Mouse (Mus musculus) embryonic facial prominence, embryonic 15.5 days (tissue): ENCODE measurements around the gene Cerkl. TPM values are rescaled to one million over a fixed set of nuclear protein-coding genes. Genes with fewer than 3 reads are reported as not detected.
A peak's percentile ranks its signal among the peaks of the same experiment; 100 is the strongest.

Experiments
- ATAC-seq: fragments of 200-750 bp; cut with Nextera tagmentation; 2 replicates; pipeline ENCODE4 v1.8.0; 2017; ENCODE audit warnings: low read depth, moderate TSS enrichment; ENCODE audit not compliant: insufficient number of reproducible peaks, low FRiP score, low TSS enrichment
- H3K27ac ChIP-seq: fragments of 300-500 bp; sonication (generic); replicated peaks from 2 replicates; pipeline ENCODE4 v1.5.1; 2015; ENCODE audit warnings: mild to moderate bottlenecking, inconsistent platforms
- H3K27me3 ChIP-seq: fragments of 300-500 bp; sonication (generic); 2 replicates; pipeline ENCODE4 v1.6.1; 2015; ENCODE audit warnings: inconsistent platforms
- H3K36me3 ChIP-seq: fragments of 300-500 bp; sonication (generic); 2 replicates; pipeline ENCODE4 v1.6.1; 2015; ENCODE audit warnings: mild to moderate bottlenecking, inconsistent platforms
- H3K4me1 ChIP-seq: fragments of 300-500 bp; sonication (generic); 2 replicates; pipeline ENCODE4 v1.6.1; 2015; ENCODE audit warnings: inconsistent platforms
- H3K4me2 ChIP-seq: fragments of 300-500 bp; sonication (generic); replicated peaks from 2 replicates; pipeline ENCODE4 v1.6.1; 2015; ENCODE audit warnings: mild to moderate bottlenecking, inconsistent platforms
- H3K4me3 ChIP-seq: fragments of 300-500 bp; sonication (generic); replicated peaks from 2 replicates; pipeline ENCODE4 v1.5.1; 2015; ENCODE audit warnings: mild to moderate bottlenecking, inconsistent platforms
- H3K9ac ChIP-seq: fragments of 300-500 bp; sonication (generic); 2 replicates; pipeline ENCODE4 v1.6.1; 2015; ENCODE audit warnings: inconsistent platforms
- H3K9me3 ChIP-seq: fragments of 300-500 bp; sonication (generic); replicated peaks from 2 replicates; pipeline ENCODE4 v1.6.1; 2016; ENCODE audit warnings: inconsistent platforms
- WGBS: fragments of 180-500 bp; shearing (Covaris S2); methylation state at CpG from one replicate; pipeline ENCODE4 v1.1.7; 2015; 5-methylcytosine and 5-hydroxymethylcytosine counted together
- polyA plus RNA-seq: library from polyadenylated mRNA; unstranded; fragments of >200 nt; fragmentation: Nextera tagmentation; extraction: Ambion mirVana; gene quantifications from 2 replicates; pipeline ENCODE4 v1.2.1, GENCODE M21; 2015

The Cerkl gene
- polyA plus RNA-seq, 1 experiment from 2014 or later = 4.0 TPM

DNA sequence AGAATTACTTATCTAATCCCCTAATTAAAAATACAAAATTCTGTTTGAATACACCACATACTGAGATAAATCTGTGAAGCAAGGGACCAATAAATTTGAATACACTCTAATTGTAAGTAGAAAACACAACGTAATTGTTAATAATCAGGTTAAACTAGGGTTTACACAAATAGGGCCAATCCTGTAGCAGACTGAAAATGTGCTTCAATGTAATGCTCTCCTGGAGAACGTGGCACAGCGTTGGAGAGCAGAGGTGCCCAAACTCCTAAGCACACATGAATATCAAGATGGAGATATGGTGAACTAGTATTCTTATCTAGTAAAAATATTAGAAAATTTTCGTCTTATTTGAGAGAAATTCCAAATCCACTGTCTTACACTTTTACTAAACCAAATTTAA lies 56.5 kb downstream of the Cerkl start:
- Histone ChIP-seq H3K9ac (no peak overlapping the region), H3K9me3 (no peaks in the 10 kb centered on the region), H3K4me3 (no peak overlapping the region), H3K4me1 (no peaks in the 10 kb centered on the region), H3K27ac (no peak overlapping the region), H3K4me2 (no peak overlapping the region), H3K36me3 (no peaks in the 10 kb centered on the region), H3K27me3 (no peaks in the 10 kb centered on the region)
- WGBS = 73% methylated on average over 4 of the region's 4 CpGs
- no peak for ATAC-seq

DNA sequence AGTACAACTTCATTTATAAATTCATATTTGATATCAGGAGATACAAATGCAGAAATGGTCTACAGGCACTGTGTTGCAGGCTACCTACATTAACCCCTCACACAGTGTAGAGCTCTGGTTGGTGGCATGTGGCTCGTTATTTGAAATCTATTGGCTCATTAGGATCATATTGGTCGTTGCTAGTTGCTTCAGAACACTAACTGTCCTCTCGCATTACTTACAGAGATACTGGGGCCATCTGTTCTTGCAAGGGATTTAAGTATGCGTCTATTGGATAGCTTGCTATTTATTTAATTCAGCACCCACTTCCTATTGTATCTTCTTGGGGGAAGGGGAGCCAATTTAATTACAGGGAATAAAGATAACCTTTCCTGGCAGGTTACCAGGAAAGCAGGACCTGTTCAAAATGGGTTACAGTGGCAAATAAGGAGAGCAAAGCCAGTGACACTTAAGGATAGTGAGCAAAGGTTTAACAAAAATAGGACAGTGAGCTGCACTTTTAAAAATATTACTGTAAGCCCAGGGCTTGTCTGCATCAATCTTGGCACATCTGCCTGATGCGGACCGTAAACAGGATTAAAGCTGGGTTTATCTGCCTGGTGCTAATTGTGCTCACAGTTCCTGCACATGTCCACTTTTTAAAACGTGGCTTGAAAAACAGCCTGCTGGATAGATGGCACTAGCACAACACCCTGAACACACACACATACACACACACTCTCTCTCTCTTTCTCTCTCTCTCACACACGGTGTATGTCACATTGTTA lies 57.2 kb downstream of the Cerkl start:
- no peak overlapping the region for H3K4me3 ChIP-seq
- H3K27ac ChIP-seq = no peak overlapping the region
- H3K27me3 ChIP-seq = no peaks in the 10 kb centered on the region
- H3K9ac ChIP-seq = no peak overlapping the region
- H3K36me3 ChIP-seq = no peaks in the 10 kb centered on the region
- no peaks in the 10 kb centered on the region for H3K4me1 ChIP-seq
- H3K9me3 ChIP-seq = no peaks in the 10 kb centered on the region
- WGBS = 48% methylated on average over 8 of the region's 8 CpGs
- no peak overlapping the region for H3K4me2 ChIP-seq
- ATAC-seq = no peak; the same call in 1 of the 2 replicates

DNA sequence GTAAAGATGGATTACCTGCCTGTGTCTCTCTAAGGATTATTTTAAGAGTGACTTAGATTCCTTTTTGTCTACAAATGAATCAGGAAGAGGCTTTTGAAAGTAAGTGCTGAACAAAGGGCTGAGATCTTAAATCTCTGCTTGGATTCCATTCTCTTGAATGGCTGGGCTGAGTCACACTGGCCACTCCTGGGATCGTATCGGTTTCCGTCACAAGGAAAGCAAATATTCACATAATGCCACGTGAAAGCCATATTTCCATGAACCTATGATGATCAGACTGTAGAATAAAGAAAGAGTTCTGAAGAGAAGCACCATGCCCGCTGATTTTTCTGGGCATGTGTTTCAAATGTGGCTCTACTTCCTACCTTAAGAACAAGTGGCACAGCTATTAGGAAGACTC lies 57.8 kb downstream of the Cerkl start:
- H3K9ac ChIP-seq = no peak overlapping the region
- H3K27me3 ChIP-seq = no peaks in the 10 kb centered on the region
- H3K36me3 ChIP-seq = no peaks in the 10 kb centered on the region
- H3K4me1 ChIP-seq = no peaks in the 10 kb centered on the region
- ATAC-seq = no peak
- WGBS = 63% methylated on average over 5 of the region's 5 CpGs
- no peak overlapping the region for H3K27ac ChIP-seq
- no peak overlapping the region for H3K4me3 ChIP-seq
- no peak overlapping the region for H3K4me2 ChIP-seq
- no peaks in the 10 kb centered on the region for H3K9me3 ChIP-seq

DNA sequence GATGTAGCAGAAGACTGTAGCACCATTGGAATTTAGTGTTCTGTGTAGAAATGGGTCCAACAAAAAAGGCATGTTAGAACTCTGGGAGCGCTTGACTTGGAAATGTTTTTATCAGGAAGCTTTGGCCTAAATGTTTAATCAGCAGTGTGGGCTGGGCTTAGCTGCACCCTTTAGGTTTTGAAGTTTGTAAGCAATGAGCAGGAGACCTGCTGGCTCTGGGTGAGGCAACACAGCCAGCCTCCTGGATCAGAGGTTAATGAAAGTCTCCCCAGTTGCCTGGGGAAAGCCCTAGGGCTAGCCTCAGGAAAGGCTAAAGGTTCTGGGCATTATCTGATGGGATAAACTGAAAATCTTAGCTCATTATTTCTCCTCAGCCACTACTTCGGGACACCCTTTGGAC lies 58.2 kb downstream of the Cerkl start:
- H3K9ac ChIP-seq = no peak overlapping the region
- no peak for ATAC-seq
- H3K4me3 ChIP-seq = no peak overlapping the region
- no peaks in the 10 kb centered on the region for H3K27me3 ChIP-seq
- no peaks in the 10 kb centered on the region for H3K36me3 ChIP-seq
- H3K4me1 ChIP-seq = no peaks in the 10 kb centered on the region
- no peaks in the 10 kb centered on the region for H3K9me3 ChIP-seq
- 69% methylated on average over 2 of the region's 2 CpGs for WGBS
- H3K27ac ChIP-seq = no peak overlapping the region
- no peak overlapping the region for H3K4me2 ChIP-seq

DNA sequence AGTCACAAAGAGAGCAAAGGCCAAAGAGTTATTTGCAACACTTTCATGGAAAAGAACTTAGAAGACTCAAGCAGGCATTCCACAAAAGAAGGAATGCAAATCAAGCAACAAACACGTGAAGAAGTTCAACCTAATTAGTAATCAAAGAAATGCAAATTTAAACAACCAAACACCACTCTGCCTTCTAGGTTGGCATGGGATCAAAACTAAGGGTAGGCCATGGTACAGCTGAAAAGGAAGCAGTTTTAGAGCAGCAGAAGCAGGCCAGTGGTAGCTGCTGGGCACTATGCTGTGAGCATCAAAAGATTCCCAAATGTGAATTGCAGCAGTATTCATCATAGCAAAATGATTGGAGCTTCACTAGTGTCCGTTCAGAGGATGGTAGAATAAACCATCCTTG lies 59.5 kb downstream of the Cerkl start:
- no peaks in the 10 kb centered on the region for H3K4me1 ChIP-seq
- H3K4me2 ChIP-seq = no peak overlapping the region
- ATAC-seq = no peak
- H3K9ac ChIP-seq = no peak overlapping the region
- no peak overlapping the region for H3K4me3 ChIP-seq
- WGBS = 59% methylated on average over 2 of the region's 2 CpGs
- no peak overlapping the region for H3K27ac ChIP-seq
- no peaks in the 10 kb centered on the region for H3K9me3 ChIP-seq
- H3K27me3 ChIP-seq = no peaks in the 10 kb centered on the region
- no peaks in the 10 kb centered on the region for H3K36me3 ChIP-seq

DNA sequence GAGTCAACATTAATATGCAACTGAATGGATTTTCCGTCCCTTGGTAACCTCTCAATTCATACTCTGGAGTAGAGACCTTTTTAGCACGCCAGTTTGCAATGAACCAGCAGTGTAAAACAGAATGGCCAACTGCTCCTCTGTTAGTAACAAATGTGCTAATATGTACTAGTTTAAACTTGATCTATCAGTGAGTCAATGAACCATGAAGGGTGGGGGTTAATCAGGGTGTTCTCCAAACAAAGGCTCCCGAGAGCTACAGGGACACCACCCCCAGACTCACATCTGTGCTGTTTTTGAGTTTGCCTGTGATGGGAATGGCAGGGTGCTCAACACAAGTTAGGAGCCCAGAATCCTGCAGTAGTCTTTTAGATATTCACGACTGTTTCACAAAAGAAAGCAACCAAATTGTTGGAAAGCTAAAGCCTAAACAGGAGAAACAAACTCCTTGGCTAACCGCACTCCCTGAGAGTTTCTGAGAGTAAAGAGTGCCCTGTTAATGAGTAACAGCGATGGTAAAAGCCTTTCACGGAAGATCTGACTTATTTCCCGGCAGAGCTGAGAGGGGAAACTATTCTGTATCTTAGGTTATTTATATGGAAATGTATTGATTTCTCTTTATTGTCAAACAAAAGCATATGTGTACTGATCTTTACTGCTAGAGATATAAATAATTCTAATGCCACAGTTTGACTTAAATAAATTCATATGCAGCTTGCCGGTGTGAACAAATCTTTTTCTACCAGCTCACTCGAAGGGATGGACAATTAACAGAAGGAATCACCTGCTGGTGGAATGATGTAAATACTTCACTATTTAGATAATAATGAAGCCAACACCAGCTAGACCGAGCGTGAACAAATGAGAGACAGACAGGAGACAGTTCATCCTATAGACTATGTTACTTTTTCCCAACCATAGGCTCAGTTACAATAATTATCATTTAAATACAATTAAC lies 77.2 kb downstream of the Cerkl start:
- no peaks in the 10 kb centered on the region for H3K27me3 ChIP-seq
- no peak overlapping the region for H3K27ac ChIP-seq
- H3K4me3 ChIP-seq = no peak overlapping the region
- no peaks in the 10 kb centered on the region for H3K9me3 ChIP-seq
- ATAC-seq = no peak
- 41% methylated on average over 12 of the region's 12 CpGs for WGBS
- no peaks in the 10 kb centered on the region for H3K36me3 ChIP-seq
- no peak overlapping the region for H3K9ac ChIP-seq
- H3K4me1 ChIP-seq = peaks cover 6% of the 10 kb centered on the region; the same call in 1 of the 2 replicates
- no peak overlapping the region for H3K4me2 ChIP-seq

DNA sequence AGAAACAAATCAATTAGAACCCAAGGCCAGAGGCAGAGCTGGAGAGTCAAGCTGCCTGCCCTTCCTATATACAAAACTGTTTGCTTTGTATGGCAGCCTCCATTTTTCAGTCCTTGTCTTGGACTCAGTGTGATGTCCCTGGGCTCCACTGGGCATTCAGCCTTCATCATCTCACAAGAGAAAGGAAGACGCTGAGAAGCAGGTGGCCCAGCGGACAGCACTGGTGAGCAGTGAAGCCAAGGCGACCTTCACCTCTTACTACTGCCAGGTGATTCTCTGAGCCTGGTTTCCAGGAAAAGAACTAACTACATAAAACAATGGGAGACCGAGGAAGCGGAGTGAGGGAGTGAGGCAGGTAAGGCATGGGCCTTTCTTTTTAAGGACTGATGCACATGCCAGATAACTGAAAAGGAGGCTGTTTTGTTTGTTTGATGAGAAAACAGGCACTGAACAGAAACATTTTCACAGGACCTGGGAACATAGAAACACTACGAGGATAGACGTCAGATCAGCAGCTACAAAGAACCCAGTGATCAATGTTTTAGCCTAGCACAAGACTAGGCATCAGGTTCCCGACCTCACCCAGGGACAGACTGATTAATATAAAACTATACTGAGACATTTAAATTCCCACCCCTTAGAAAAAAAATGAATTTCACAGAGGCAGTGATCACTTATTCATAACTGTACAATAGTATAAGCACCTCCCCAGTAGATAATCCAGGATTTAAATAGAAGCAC lies 78.1 kb downstream of the Cerkl start:
- WGBS = 78% methylated on average over 8 of the region's 8 CpGs
- no peaks in the 10 kb centered on the region for H3K27me3 ChIP-seq
- no peak for ATAC-seq
- H3K9ac ChIP-seq = no peak overlapping the region
- H3K36me3 ChIP-seq = no peaks in the 10 kb centered on the region
- no peak overlapping the region for H3K4me2 ChIP-seq
- H3K27ac ChIP-seq = no peak overlapping the region
- H3K4me3 ChIP-seq = no peak overlapping the region
- H3K4me1 ChIP-seq = peaks cover 6% of the 10 kb centered on the region; the same call in 1 of the 2 replicates
- no peaks in the 10 kb centered on the region for H3K9me3 ChIP-seq

DNA sequence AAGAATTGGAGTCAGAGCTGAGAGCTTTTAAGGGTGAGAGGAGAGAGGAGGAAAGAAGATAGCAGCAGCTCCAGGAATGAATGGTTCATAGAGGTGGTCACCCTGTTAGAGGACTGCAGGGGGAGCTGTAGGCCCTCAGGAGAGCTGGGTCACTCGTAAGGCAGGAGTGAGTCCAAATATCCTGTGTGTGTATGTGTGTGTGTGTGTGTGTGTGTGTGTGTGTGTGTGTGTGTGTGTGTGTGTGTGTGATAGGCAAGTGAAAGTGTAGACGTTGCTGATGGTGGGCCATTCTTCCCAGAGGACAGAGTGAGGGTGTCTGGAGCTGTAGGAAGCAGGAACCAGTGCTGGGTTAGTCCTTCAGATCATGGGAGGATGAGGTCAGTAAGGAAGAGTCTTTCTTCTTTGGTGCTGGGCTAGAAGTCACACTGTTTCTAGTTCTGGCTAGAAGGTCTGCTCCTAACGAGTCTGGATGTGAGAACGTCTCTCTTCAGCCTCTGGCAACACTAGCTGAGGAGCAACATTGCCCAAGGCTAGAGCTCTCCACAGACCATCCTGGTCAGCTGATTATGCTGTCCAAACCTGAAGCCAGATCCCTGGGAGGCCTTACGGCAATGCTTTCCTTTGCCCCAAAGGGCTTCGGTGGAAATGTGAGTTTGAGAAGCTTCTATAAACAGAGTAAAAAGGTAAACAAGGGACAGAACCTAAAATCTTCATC lies 83.9 kb downstream of the Cerkl start:
- Histone ChIP-seq H3K27me3 (no peaks in the 10 kb centered on the region), H3K9me3 (no peaks in the 10 kb centered on the region), H3K4me1 (no peaks in the 10 kb centered on the region), H3K4me2 (no peak overlapping the region), H3K36me3 (no peaks in the 10 kb centered on the region), H3K27ac (no peak overlapping the region), H3K9ac (no peak overlapping the region), H3K4me3 (no peak overlapping the region)
- ATAC-seq = peak; percentile 39; the same call in 1 of the 2 replicates
- WGBS = 39% methylated on average over 6 of the region's 6 CpGs

DNA sequence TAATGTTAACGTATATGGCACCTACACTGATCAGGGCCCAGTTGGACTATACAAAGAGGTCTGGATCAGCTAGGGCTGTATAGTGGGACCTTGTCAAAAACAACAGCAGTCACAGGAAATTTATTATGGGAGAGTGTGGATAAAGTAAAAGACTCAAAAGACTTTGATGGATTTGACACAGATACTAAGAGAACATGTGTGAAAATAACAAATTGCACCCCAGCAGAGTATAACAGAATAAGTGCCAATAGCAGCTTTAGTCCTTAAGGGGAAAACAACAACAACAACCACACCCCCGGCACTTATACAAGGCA lies 84.5 kb downstream of the Cerkl start:
- 76% methylated on average over 2 of the region's 2 CpGs for WGBS
- H3K9me3 ChIP-seq = no peaks in the 10 kb centered on the region
- H3K27me3 ChIP-seq = no peaks in the 10 kb centered on the region
- no peaks in the 10 kb centered on the region for H3K36me3 ChIP-seq
- H3K27ac ChIP-seq = no peak overlapping the region
- H3K4me2 ChIP-seq = no peak overlapping the region
- no peak overlapping the region for H3K9ac ChIP-seq
- H3K4me1 ChIP-seq = no peaks in the 10 kb centered on the region
- ATAC-seq = no peak
- H3K4me3 ChIP-seq = no peak overlapping the region

DNA sequence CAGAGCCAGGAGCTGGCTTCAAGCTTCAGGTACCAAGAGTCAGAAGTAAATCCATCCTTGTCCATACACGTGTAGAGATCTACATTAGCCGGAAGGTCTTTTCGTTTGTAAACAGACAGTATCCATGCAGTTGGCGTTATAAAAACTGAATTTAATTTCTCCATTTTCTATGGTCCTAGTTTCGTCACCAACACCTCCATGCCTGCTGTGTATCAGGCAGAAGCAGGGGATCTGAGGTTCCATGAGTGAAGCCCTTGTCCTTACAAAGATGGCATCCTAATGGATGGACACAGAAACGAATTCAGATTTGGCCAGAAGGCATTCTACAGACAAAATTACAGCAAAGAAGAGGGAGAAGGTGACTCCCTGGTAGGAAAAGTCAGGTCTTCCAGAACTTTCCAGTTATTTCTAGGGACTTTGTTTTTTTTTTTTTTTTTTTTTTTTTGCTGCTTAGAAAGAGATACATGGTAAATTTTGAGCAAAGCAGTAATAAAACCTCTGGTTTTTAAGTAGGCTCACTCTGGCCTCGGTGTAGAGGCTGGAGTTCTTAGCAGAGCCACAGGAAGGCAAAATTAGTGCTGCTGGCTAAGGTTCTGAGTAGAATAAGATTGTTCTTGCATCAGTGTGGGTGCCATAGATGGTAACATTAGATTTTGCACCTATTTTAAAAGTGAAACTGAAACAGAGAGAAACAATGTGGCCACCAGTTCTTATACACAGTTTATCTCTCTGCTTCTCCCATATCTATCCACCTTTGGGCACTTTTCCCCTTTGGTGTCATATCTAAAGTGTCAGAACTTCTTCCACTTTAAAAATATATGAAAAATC lies 85.0 kb downstream of the Cerkl start:
- no peaks in the 10 kb centered on the region for H3K36me3 ChIP-seq
- H3K27ac ChIP-seq = no peak overlapping the region
- 85% methylated on average over 7 of the region's 7 CpGs for WGBS
- ATAC-seq = no peak
- H3K9ac ChIP-seq = no peak overlapping the region
- H3K4me3 ChIP-seq = no peak overlapping the region
- H3K27me3 ChIP-seq = no peaks in the 10 kb centered on the region
- H3K4me1 ChIP-seq = no peaks in the 10 kb centered on the region
- H3K4me2 ChIP-seq = no peak overlapping the region
- H3K9me3 ChIP-seq = no peaks in the 10 kb centered on the region
